Comparison of ENCODE assay signal across 19 mouse cellular contexts in genomic region chrX:117559063-117559462, GRCm38 (mm10).
DNase-seq lines count a peak whose midpoint lies in the region; ATAC-seq lines count a peak whose summit lies in the region.
"Had no signal": no experiment of that assay in that cellular context is flagged by ENCODE, and none has a peak within 500 bp of the region (broad histone marks: within the 10 kb centered on the region; RNA-seq: fewer than 3 reads in every experiment).

No protein-coding gene starts in this region.

- peak; percentile 85 for ATAC-seq in frontal cortex, adult (ENCODE audit: low TSS enrichment)
- ATAC-seq: lung, postnatal 0 days had no signal

- no peak for DNase-seq in frontal cortex, postnatal 14 days (ENCODE audit: low spot score in 2 of 2)
- peak; percentile 17 for DNase-seq in right cerebral cortex, adult 18-20 months
- no peak for DNase-seq in right cerebral cortex, postnatal 14 days
- DNase-seq in layer of hippocampus, adult 8-10 months (ENCODE audit: low spot score in 2 of 2): peak; percentile 11 to 48
- peak; percentile 58 for DNase-seq in telencephalon, adult 2 months (ENCODE audit: low read depth, low spot score)
- no peak for DNase-seq in urinary bladder, postnatal 10 days (ENCODE audit: low spot score)
- DNase-seq in lung, postnatal 10 days: no peak
- DNase-seq: adrenal gland, adult 8-10 months; cerebellum, adult 11-12 months; cerebellum, postnatal 14 days; gastrocnemius, postnatal 10 days; heart, adult 2 months; heart, postnatal 36 days; kidney, adult 8-10 months; kidney, postnatal 14 days; midbrain, embryonic 14.5 days; thymus, postnatal 14 days had no signal

Comparison
In these comparisons a context has a peak if more than half of its experiments do, and no peak if none do; other contexts are left out.
1. DNase-seq: peak in right cerebral cortex, adult 18-20 months (single experiment), layer of hippocampus, adult 8-10 months (2 of 2) and telencephalon, adult 2 months (single experiment); none in frontal cortex, postnatal 14 days (0 of 2), right cerebral cortex, postnatal 14 days (single experiment), urinary bladder, postnatal 10 days (single experiment) and lung, postnatal 10 days (single experiment).